Mouse (Mus musculus) right cerebral cortex, adult 18-20 months (tissue): ENCODE measurements around the gene Skor1.

Source experiments
- DNase-seq: peaks from one replicate; pipeline ENCODE4 v3.0.0; 2022; ENCODE audit warnings: mixed read lengths

Gene Skor1

DNA sequence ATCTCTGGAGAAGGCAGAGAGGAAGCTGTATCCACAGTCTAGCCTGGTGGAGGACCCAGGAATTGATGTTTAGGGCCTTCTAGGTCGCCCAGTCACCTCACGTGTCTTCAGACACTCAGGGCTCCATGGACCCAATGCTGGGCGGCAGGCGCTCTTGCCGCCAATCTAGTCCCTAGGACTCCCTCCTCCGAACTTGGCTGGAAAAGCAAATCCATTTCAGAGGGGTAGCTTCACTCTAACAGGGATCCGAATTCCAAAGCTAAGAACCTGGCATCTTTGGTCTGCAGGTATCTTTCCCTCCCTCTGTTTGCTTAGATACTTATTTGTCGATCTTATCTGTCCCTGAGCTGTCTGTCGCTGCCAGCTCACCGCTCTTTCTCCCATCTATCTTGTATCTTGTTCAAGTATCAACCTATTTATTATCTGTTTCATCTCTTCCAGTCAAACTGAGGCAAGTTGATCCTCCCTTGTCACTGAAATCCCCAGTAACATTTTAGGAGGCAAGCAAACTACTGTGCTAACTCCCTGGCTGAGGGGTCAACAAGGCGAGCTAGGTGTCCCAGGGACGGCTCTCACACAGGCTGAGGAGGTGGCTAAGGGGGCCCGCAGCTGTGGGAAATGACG, 863 bp downstream of the Skor1 start:
- no peak for DNase-seq

DNA sequence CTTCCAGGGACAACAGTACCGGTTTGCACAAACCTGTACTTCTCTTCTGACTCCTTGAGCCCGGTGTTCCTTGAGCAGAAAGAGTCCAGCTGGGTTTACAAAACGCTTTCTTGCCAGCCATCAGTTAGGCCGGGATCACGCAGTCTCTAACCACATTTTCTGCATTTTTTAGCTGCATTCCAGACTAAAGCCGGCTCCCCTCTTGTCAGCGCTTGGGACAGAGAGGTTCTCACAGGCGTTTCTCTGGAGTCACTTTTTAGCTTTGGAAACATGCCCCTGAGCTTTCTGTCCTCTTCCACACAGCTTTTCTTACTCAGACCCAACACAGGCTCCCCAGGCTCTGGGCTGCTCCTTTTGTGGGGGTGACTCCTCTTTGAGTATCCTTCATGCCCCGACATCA, 1.5 kb downstream of the Skor1 start:
- no peak for DNase-seq

DNA sequence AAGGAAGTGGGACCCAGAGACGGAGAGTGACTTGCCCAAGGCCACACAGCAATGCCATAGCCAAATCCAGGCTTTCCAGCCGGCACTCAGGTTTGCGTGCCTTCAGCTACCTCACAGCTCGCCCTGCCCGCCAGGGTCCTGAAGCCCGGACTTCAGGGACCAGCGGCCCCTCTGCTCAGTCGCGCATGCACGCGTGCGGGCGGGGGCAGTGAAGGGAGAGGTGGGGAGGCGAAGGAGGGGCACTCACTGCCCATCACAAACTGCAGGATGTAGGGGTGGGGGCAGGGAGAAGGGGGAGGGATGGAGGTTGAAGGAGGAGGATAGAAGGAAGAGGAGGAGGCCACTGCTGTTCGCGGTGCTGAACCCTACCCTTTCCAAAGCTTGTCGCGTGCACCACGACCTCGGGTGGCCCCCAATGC, 1.9 kb downstream of the Skor1 start:
- DNase-seq, result no peak

DNA sequence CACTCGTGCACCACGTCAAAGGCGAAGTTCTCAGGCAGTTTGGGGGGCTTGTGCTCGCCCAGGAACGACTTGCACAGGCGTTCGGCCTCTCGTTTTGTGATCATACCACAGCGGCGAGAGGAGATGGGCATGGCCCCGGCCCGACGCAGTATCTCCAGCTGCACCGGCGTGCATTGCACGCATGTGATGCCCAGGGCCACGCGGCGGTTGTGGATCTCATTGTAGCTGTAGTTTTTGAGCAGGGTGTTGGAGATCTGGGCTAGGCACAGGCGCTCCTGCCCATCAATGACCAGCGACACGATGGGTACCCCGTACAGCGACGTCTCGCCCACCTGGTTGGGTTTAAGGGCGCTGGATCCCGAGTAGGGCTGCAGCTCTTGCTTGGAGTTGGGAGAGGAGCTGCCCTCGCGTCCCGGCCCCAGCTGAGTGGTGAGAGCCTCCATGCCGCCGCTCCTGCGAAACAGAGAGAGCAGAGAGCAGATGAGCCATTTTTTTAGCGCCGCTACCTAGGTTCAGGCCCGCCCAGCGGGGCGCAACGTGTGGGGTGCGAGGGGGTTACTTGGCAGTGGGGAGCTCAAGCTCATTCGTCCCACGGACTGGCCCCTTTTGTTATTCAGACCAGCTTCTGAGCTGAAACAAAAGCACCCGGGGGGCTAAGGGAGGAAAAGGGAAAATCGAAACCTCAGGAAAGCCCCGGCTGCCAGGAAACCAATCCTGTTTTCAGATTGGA, 2.5 kb downstream of the Skor1 start:
- DNase-seq, result no peak

DNA sequence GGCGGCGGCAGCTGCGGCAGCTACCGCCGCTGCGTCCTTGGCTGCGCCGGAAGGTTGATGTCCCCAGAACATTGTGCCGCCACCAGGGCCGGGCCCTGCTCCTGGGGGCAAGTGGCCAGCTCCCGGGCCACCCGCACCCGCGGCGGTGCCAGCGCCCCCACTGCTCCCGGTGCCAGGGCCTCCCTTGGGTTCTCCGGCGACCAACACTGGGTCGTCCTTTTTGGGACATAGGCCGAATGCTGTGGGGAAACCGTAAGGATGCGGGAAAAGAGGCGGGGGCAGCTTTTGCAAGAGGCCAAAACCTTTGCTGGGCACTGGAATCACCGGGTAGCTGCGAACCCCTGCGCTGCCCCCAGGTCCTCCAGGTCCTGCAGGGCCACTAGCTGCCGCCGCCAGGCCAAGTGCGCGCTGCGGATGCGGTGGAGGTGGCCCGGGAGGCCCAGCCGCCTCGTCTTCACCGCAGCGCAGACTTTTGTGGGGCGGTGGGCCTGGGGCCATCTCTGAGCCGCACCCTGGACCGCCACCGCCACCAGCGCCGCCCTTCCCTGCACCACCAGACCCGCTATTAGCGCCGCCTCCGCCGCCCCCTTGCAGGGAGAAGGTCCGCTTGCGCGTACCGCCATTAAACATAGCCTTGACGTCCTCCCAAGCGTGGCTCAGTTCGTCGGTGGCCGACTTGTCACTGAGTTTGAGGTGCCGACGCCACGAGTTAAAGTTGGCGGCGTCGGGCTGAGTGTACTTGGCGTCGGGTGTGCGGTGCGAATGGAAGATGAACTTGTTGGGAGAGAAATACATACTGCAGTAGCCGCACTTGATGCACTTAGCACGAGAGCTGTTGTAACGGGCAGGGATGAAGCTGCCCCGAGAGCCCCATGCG, 3.3 kb downstream of the Skor1 start:
- DNase-seq, result no peak

DNA sequence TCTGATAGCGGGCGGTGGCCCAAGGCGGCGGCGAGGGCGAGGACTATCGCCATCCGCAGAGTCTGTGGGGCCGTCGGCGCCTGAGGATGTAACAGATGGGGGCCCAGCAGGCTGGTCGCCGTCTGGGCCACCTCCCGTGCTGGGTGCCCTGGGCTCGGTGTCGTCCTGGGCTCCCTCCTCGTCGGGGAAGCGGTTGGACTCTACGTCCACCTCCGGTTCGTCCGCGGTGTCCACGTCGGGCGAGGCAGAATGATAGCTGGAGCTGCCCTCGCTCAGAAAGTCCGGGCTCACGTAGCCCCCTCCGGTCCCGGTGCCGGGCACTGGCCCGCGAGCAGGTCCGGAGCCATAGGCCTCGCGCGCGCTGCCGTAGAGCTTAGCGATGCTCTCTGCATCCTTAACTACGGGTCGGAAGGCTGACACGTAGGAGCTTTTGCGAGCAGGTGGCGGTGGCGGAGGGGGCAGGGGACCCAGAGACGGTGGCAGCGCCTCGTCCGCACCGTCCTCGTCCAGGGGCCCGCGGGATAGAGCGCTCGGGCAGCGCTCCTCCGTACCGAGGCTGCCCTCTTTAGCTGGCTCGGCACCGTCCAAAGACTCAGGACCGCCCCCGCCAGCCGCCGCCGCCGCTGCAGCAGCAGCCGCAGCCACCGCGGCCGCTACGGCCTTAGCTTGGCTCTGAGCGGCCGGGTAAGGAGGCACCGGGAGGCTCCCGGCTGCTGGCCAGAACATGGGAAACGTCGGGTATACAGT, 4.1 kb downstream of the Skor1 start:
- DNase-seq, result no peak

GRCm38 (mm10) chr9:63143641-63144501, 4.9 kb downstream of the Skor1 start:
- DNase-seq, result no peak

DNA sequence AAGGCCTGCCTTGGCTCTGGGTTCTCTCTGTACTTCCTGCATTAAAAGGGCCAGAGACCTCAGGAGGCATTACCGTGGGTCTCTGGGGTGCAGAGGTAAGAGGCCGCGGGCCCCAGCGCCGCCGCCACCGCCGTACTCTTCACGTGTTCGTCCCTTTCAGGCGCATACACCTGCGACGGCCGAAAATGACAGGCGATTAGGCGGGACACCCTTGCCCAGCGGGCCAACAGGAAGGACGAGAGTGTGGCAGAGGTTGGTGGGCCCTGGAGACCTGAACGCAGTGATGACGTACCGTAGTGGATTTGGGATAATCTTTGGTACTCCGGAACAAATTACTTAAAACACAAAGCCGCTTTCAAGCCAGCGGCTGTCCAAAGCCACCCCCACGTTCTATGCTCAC, 5.5 kb downstream of the Skor1 start:
- no peak for DNase-seq

- no peak for DNase-seq
Measured at GRCm38 (mm10) chr9:63142335-63143036, 6.3 kb downstream of the Skor1 start.

DNA sequence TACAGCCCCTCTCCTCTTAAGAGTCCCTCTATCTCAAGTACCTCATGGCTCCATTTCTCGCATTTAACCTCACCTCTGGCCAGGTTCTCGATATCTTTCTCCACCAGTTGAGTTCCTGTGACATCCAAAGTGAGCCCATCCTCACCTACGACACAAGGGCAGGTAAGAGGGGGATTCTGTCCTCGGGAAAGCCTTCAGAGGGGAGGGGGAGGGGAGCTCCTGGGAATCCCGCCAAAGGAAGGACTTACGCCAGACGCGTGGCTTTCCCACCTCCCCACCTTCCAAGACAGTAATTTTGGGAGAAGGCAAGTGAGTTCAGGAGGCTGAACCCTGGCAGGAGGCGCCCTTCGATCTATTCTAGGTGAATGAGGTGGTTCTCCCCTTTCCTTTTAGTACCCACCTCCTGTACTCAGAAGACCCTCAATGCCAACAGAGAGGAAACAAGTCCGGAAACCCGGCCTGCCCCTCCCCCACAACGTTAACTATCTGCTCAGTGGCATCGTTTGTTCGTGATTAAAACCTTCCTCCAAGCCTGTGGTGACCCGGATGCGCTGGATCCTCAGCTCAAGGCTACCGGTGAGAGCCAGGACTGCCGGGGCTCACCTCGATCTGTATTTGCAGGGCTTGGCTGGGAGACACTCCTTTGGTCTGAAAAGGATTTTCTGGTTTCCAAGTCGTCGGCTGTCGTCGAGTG, 7.0 kb downstream of the Skor1 start:
- no peak for DNase-seq

DNA sequence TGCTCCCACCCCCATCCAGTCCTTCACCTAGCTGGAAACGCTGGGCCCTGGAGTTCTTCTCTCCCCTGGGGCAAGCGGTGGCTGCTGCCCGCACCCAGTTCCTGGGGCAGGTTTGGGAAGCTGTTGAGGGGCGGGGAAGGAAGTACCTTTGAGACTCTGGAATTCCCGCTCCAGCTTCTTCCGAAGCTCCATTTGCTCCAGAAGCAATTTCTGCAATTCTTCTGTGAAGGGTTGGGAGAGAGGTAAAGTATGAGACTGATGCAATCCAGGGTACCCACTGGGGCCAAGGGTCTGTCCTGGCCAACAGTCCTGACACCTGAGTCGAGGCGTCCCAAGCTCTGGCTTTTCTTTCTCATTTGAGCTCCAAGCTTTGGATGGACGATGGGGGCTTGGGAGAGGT, 8.6 kb downstream of the Skor1 start:
- no peak for DNase-seq

GRCm38 (mm10) chr9:63139661-63140060, 9.1 kb downstream of the Skor1 start:
- DNase-seq, result no peak

DNA sequence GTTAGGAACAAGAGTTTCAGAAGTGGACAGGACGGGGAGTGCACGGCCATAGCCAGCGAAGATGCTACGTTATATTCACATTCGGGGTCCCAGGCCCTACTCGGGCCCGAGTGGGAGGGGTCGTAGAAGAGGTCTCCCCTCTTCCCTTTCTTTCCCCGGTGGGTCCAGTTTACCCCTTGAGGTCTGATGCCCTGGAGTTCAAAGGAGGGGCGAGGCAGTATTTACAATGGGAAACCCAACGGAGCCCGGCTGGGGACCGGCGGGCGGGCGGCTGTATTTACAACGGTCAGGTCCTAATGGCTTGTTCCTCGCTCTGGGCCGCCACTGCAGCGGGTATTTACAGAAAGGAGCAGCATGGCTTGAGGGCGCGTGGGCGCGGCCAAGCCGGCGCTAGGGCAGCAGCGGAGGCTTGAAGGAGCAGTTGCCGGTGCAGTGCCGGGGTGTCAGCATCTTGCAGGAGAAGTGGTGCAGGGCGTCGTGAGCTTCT, 10.2 kb downstream of the Skor1 start:
- DNase-seq, result no peak

GRCm38 (mm10) chr9:63137615-63137915, 11.2 kb downstream of the Skor1 start:
- no peak for DNase-seq

DNA sequence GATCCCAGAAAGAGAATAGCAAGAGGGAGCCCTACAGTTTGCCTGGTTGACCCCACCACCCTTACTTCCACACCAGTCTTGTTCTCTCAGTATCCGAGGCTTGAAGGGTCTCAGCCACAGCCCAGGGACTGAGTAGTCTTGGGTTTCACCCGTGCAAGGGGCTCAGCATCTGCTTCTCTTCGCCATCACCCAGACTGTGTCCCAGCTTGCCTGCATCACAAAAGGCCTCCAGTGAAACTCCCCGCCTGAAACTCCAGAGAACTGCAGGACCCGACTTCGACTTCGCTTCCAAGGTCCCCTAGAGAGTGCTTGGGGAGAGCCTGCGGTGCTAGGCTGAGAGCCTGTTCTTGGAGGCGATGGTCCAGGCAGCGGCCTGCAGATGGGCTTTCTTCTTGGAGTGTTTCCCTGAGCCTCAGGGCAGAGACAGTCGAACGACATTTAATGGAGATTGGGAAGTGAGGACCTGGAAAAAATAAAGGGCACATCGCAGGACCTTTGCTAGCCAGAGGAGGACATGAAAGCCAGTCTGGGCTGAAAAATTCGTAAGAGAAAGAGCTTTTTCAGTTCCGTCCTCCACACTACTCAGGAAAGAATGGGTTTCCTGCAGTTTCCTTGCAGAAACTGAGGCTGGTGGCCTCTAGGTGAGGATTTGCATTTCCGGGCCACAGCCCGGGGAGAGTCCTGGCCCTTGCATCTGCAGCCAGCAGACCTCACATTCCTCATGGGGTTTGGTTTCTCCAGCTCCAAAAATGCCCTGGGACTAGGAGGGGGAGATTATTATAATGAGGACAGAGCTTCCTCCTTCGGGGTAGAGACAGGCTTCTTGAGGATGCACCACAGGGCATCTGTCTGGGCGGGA, 11.8 kb downstream of the Skor1 start:
- no peak for DNase-seq

DNA sequence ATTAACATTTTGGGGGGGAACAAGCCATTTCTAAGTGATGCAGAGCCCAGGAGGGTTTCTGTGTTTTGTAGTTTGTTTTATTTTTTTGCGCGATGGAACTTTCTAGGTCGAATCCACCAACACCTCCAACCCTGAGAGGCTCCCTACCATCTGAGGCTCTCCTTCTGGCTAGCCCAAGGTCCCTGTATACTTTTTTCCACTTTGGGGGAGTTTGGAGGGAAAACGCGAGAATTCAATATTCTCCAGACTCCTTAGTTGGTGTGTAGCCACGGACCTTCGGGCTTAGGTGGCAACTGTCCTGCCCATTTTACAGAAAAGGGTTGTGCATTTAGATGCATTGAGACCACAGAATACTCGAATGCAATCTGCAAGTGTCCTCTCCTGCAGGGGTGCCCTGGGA, 12.5 kb downstream of the Skor1 start:
- no peak for DNase-seq

DNA sequence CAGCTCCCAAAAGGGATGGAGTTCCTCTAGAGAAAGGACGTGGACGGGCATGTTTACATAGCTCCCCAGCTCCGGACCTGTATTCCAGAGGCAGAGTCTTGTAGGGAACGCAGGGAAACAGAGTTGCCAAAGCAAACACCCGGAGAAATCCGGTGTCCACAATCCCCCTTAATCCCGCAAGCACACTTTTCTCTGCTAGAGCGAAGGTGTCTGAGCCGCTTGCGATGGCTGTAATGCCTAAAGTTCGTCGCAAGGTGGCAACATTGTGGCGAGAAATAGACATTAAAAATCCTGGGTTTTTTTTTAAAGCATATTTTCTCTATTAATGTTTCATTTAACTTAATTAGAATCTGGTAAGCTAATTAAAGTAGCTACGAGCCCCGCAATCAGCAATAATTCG, 13.0 kb downstream of the Skor1 start:
- DNase-seq, result peak; percentile 53

DNA sequence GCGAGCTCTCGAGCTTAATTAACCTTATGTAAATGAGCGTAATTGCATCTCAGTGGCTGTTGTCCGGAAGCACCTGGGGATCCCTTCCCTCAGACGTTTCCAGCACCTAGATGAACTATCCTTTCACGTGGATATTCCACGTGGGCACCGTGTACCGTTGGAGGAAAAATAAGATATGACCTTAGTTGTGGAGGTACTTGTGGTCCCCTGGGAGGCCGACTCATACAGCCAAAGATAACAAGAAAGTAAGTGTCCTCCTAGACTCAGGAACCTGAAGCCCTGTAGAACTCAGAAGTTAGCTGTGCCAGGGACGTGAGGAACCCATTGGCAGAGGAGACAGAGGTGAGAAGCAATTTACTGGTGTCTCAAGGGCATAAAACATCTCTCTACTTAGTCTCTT, 13.4 kb downstream of the Skor1 start:
- DNase-seq, result no peak

GRCm38 (mm10) chr9:63133659-63134058, 15.1 kb downstream of the Skor1 start:
- no peak for DNase-seq
